Mouse (Mus musculus) T-cell, adult 2 months (primary cell): ENCODE results near the gene Tmem170b.

ENCODE experiments used
- DNase-seq: peaks from one replicate; pipeline ENCODE4 v3.0.0; 2022; ENCODE audit warnings: low spot score

Tmem170b gene

GRCm38 (mm10) chr13:41614539-41614938 lies 8.8 kb downstream of the Tmem170b start:
- DNase-seq = no peak

- no peak for DNase-seq
Measured at GRCm38 (mm10) chr13:41614982-41615381, 9.3 kb downstream of the Tmem170b start.

- no peak for DNase-seq
Measured at GRCm38 (mm10) chr13:41619470-41619869, 13.8 kb downstream of the Tmem170b start.

GRCm38 (mm10) chr13:41620132-41620531 lies 14.4 kb downstream of the Tmem170b start:
- DNase-seq = no peak

- DNase-seq = no peak
Measured at GRCm38 (mm10) chr13:41624123-41624522, 18.4 kb downstream of the Tmem170b start.

GRCm38 (mm10) chr13:41625248-41625647 lies 19.5 kb downstream of the Tmem170b start:
- no peak for DNase-seq

GRCm38 (mm10) chr13:41627277-41627916 lies 21.7 kb downstream of the Tmem170b start:
- no peak for DNase-seq

- DNase-seq = peak; percentile 58
Measured at GRCm38 (mm10) chr13:41634401-41634818, 28.7 kb downstream of the Tmem170b start.

- DNase-seq = no peak
Measured at GRCm38 (mm10) chr13:41638083-41638482, 32.4 kb downstream of the Tmem170b start.

- peak; percentile 21 for DNase-seq
Measured at GRCm38 (mm10) chr13:41642851-41643250, 37.1 kb downstream of the Tmem170b start.

- no peak for DNase-seq
Measured at GRCm38 (mm10) chr13:41643798-41644197, 38.1 kb downstream of the Tmem170b start.

- no peak for DNase-seq
Measured at GRCm38 (mm10) chr13:41644591-41645482, 39.1 kb downstream of the Tmem170b start.

- no peak for DNase-seq
Measured at GRCm38 (mm10) chr13:41645483-41645859, 39.8 kb downstream of the Tmem170b start.

- DNase-seq = no peak
Measured at GRCm38 (mm10) chr13:41647976-41648375, 42.3 kb downstream of the Tmem170b start.

GRCm38 (mm10) chr13:41650665-41651064 lies 45.0 kb downstream of the Tmem170b start:
- DNase-seq = no peak

- no peak for DNase-seq
Measured at GRCm38 (mm10) chr13:41653791-41654190, 48.1 kb downstream of the Tmem170b start.

GRCm38 (mm10) chr13:41655576-41656090 lies 49.9 kb downstream of the Tmem170b start:
- no peak for DNase-seq

GRCm38 (mm10) chr13:41660052-41660793 lies 54.5 kb downstream of the Tmem170b start:
- no peak for DNase-seq

- DNase-seq = no peak
Measured at GRCm38 (mm10) chr13:41661116-41661515, 55.4 kb downstream of the Tmem170b start.

- DNase-seq = no peak
Measured at GRCm38 (mm10) chr13:41662401-41663070, 56.8 kb downstream of the Tmem170b start.

- DNase-seq = no peak
Measured at GRCm38 (mm10) chr13:41663501-41664195, 57.9 kb downstream of the Tmem170b start.
